Mouse (Mus musculus): ENCODE measurements around the gene Mrgprh. TPM values are rescaled to one million over a fixed set of nuclear protein-coding genes. Genes with fewer than 3 reads are reported as not detected.

Gene Mrgprh
- polyA plus RNA-seq, 1 experiment from 2014 or later, result not detected

- Histone ChIP-seq H3K4me1 (ENCODE audit: control insufficient read depth, insufficient read depth, low read length) (no peaks in the 10 kb centered on the region), H3K4me2 (replicated peaks; ENCODE audit: low read depth, low read length) (no peak overlapping the region), H3K9ac (ENCODE audit: low read depth, low read length) (no peak overlapping the region), H3K36me3 (ENCODE audit: control insufficient read depth, insufficient read depth, low read length) (peaks cover 17% of the 10 kb centered on the region; the same call in 1 of the 2 replicates), H3K9me3 (ENCODE audit: control insufficient read depth, low read length) (no peaks in the 10 kb centered on the region), H3K27ac (ENCODE audit: low read depth, low read length) (no peak overlapping the region; the same call in 1 of the 2 replicates), H3K4me3 (ENCODE audit: low read length) (no peak overlapping the region), H3K27me3 (ENCODE audit: control insufficient read depth, insufficient read depth, low read length) (no peaks in the 10 kb centered on the region)
- WGBS, result 36% methylated on average over 11 of the region's 12 CpGs
- no peak for ATAC-seq (ENCODE audit: low FRiP score, low TSS enrichment)
Observed at GRCm38 (mm10) chr17:12903372-12904333, 27.8 kb downstream of the Mrgprh start.

GRCm38 (mm10) chr17:12904349-12904748, 28.5 kb downstream of the Mrgprh start:
- no peak overlapping the region for H3K9ac ChIP-seq (ENCODE audit: low read depth, low read length)
- no peak overlapping the region for H3K4me3 ChIP-seq (ENCODE audit: low read length)
- ATAC-seq (ENCODE audit: low FRiP score, low TSS enrichment), result no peak
- WGBS, result 81% methylated on average over 1 of the region's 1 CpGs
- H3K27ac ChIP-seq (ENCODE audit: low read depth, low read length), result no peak overlapping the region
- peaks cover 17% of the 10 kb centered on the region; the same call in 1 of the 2 replicates for H3K36me3 ChIP-seq (ENCODE audit: control insufficient read depth, insufficient read depth, low read length)
- no peaks in the 10 kb centered on the region for H3K4me1 ChIP-seq (ENCODE audit: control insufficient read depth, insufficient read depth, low read length)
- no peak overlapping the region for H3K4me2 ChIP-seq (replicated peaks; ENCODE audit: low read depth, low read length)
- H3K9me3 ChIP-seq (ENCODE audit: control insufficient read depth, low read length), result no peaks in the 10 kb centered on the region
- no peaks in the 10 kb centered on the region for H3K27me3 ChIP-seq (ENCODE audit: control insufficient read depth, insufficient read depth, low read length)

GRCm38 (mm10) chr17:12905810-12906209, 30.0 kb downstream of the Mrgprh start:
- ATAC-seq (ENCODE audit: low FRiP score, low TSS enrichment), result no peak
- WGBS, result 88% methylated on average over 4 of the region's 4 CpGs

GRCm38 (mm10) chr17:12906436-12906835, 30.6 kb downstream of the Mrgprh start:
- H3K4me3 ChIP-seq (ENCODE audit: low read length), result no peak overlapping the region
- WGBS, result 90% methylated on average over 9 of the region's 9 CpGs
- ATAC-seq (ENCODE audit: low FRiP score, low TSS enrichment), result no peak
- no peak overlapping the region for H3K27ac ChIP-seq (ENCODE audit: low read depth, low read length)
- no peak overlapping the region for H3K4me2 ChIP-seq (replicated peaks; ENCODE audit: low read depth, low read length)
- H3K4me1 ChIP-seq (ENCODE audit: control insufficient read depth, insufficient read depth, low read length), result no peaks in the 10 kb centered on the region
- no peaks in the 10 kb centered on the region for H3K27me3 ChIP-seq (ENCODE audit: control insufficient read depth, insufficient read depth, low read length)
- H3K36me3 ChIP-seq (ENCODE audit: control insufficient read depth, insufficient read depth, low read length), result peaks cover 27% of the 10 kb centered on the region; the same call in 1 of the 2 replicates
- no peak overlapping the region for H3K9ac ChIP-seq (ENCODE audit: low read depth, low read length)
- no peaks in the 10 kb centered on the region for H3K9me3 ChIP-seq (ENCODE audit: control insufficient read depth, low read length)

More at GRCm38 (mm10) chr17:12905810-12906209, 30.0 kb downstream of the Mrgprh start:
- no peak overlapping the region for H3K9ac ChIP-seq (ENCODE audit: low read depth, low read length)
- no peaks in the 10 kb centered on the region for H3K4me1 ChIP-seq (ENCODE audit: control insufficient read depth, insufficient read depth, low read length)
- no peak overlapping the region for H3K4me2 ChIP-seq (replicated peaks; ENCODE audit: low read depth, low read length)
- H3K27ac ChIP-seq (ENCODE audit: low read depth, low read length), result no peak overlapping the region
- no peaks in the 10 kb centered on the region for H3K9me3 ChIP-seq (ENCODE audit: control insufficient read depth, low read length)
- no peaks in the 10 kb centered on the region for H3K27me3 ChIP-seq (ENCODE audit: control insufficient read depth, insufficient read depth, low read length)
- no peak overlapping the region for H3K4me3 ChIP-seq (ENCODE audit: low read length)
- peaks cover 20% of the 10 kb centered on the region; the same call in 1 of the 2 replicates for H3K36me3 ChIP-seq (ENCODE audit: control insufficient read depth, insufficient read depth, low read length)

DNA sequence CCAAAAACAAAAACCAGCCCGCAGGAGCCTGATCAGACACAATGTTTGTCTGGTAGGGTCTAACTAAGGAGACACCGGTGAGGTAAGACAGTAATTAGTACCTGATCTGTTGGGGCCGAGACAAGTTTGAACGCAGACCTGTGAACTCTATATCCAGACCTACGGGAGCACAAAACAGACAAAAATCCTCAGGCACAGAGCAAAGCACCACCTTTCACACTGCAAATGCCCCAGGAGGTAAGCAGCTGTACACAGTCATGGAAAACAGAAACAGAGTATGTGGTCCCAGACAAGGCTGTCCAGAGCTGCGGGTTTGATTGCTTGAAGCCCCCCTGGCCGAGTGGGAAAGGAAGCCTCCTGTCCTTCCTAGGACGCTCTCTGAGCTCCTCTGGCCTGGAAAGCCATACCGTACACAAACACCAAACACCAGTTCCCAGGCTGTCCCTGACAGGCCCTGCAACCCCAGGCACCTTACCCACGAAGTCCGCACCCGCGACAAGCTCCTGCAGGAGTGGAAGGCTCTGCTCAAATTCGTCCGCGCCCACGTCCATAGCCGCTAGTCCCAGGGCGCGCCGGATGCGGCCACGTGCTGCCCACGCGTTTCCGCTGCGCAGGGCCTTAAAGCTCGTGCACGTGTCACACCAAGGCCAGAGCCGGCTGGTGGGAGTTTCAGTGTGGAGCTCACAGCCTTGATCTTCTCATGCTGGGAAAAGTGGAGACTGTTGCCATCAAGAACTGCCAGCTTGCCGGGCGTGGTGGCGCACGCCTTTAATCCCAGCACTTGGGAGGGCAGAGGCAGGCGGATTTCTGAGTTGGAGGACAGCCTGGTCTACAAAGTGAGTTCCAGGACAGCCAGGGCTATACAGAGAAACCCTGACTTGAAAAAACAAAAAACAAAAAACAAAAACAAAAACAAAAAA, 33.8 kb downstream of the Mrgprh start, which contains the start of gene Pnldc1:
Gene Pnldc1, minus strand, starts transcription at position 870 of the 920 bp plus-strand sequence.
- no peaks in the 10 kb centered on the region; the same call in 1 of the 2 replicates for H3K4me1 ChIP-seq (ENCODE audit: control insufficient read depth, insufficient read depth, low read length)
- no peak within 1 kb of the TSS for H3K4me2 ChIP-seq (replicated peaks; ENCODE audit: low read depth, low read length)
- no peak for ATAC-seq (ENCODE audit: low FRiP score, low TSS enrichment)
- 82% methylated on average over 35 of the region's 35 CpGs for WGBS
- H3K9ac ChIP-seq (ENCODE audit: low read depth, low read length), result no peak within 1 kb of the TSS
- no peak within 1 kb of the TSS for H3K4me3 ChIP-seq (ENCODE audit: low read length)
- no peaks in the 10 kb centered on the region for H3K9me3 ChIP-seq (ENCODE audit: control insufficient read depth, low read length)
- H3K27me3 ChIP-seq (ENCODE audit: control insufficient read depth, insufficient read depth, low read length), result no peaks in the 10 kb centered on the region
- peaks cover 45% of the 10 kb centered on the region for H3K36me3 ChIP-seq (ENCODE audit: control insufficient read depth, insufficient read depth, low read length)
- no peak within 1 kb of the TSS for H3K27ac ChIP-seq (ENCODE audit: low read depth, low read length)

- H3K27me3 ChIP-seq (ENCODE audit: control insufficient read depth, insufficient read depth, low read length), result no peaks in the 10 kb centered on the region
- H3K4me2 ChIP-seq (replicated peaks; ENCODE audit: low read depth, low read length), result no peak overlapping the region
- H3K9me3 ChIP-seq (ENCODE audit: control insufficient read depth, low read length), result no peaks in the 10 kb centered on the region
- ATAC-seq (ENCODE audit: low FRiP score, low TSS enrichment), result no peak
- no peak overlapping the region for H3K27ac ChIP-seq (ENCODE audit: low read depth, low read length)
- H3K36me3 ChIP-seq (ENCODE audit: control insufficient read depth, insufficient read depth, low read length), result peaks cover 40% of the 10 kb centered on the region
- no peak overlapping the region for H3K9ac ChIP-seq (ENCODE audit: low read depth, low read length)
- H3K4me3 ChIP-seq (ENCODE audit: low read length), result no peak overlapping the region
- WGBS, result 90% methylated on average over 8 of the region's 8 CpGs
- H3K4me1 ChIP-seq (ENCODE audit: control insufficient read depth, insufficient read depth, low read length), result peaks cover 5% of the 10 kb centered on the region; the same call in 1 of the 2 replicates
Observed at GRCm38 (mm10) chr17:12910391-12910790, 34.6 kb downstream of the Mrgprh start.

GRCm38 (mm10) chr17:12915488-12915880, 39.6 kb downstream of the Mrgprh start, which contains the start of gene Tcp1:
Tcp1 (plus strand) TSS chr17:12915701.
- peaks cover 57% of the 10 kb centered on the region for H3K36me3 ChIP-seq (ENCODE audit: control insufficient read depth, insufficient read depth, low read length)
- peak within 1 kb of the TSS; percentile 79 for H3K4me2 ChIP-seq (replicated peaks; ENCODE audit: low read depth, low read length)
- H3K9me3 ChIP-seq (ENCODE audit: control insufficient read depth, low read length), result no peaks in the 10 kb centered on the region
- peak within 1 kb of the TSS; percentile 94 for H3K27ac ChIP-seq (ENCODE audit: low read depth, low read length)
- ATAC-seq (ENCODE audit: low FRiP score, low TSS enrichment), result peak; percentile 13
- peaks cover 5% of the 10 kb centered on the region; the same call in 1 of the 2 replicates for H3K4me1 ChIP-seq (ENCODE audit: control insufficient read depth, insufficient read depth, low read length)
- H3K27me3 ChIP-seq (ENCODE audit: control insufficient read depth, insufficient read depth, low read length), result no peaks in the 10 kb centered on the region
- peak within 1 kb of the TSS; percentile 99 for H3K9ac ChIP-seq (ENCODE audit: low read depth, low read length)
- H3K4me3 ChIP-seq (ENCODE audit: low read length), result peak within 1 kb of the TSS; percentile 95
- WGBS, result under 1% methylated on average over 18 of the region's 18 CpGs

DNA sequence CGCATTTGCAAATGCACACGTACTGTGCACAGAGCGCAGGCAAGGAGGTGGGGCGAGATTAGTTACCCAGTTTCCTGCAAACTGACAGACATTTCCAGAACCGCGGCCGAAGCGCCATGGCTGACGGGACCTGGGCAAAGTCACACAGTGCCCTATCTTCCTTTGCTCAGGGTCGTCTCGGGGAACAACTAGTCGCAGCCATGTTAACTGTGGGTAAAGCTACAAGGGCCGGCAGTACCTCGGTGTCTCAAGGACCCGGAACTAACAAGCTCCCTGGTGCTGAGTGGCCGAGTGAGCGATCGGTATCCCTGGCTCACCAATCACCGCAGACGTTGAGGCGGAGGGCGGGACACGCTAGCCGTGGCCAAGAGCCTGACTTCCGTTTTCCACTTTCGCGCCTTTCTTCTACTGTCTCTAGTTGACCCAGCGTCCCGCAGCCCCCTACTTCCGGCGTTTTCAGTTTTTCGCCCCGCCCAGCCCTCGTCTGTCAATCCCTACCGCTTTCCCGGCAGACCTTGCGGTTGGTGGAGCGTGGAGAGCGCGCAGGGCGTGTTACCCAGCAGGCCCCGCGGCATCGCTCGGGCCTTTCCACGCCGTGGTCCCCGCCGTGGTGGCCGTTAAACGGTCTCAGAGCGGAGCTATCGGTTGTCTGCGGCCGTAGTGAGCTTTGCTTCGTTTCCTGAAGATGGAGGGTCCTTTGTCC, 40.2 kb downstream of the Mrgprh start, which contains the start of gene Mrpl18:
Gene Mrpl18, minus strand, starts transcription at position 465 of the 703 bp plus-strand sequence.
- WGBS, result under 1% methylated on average over 55 of the region's 56 CpGs
- Histone ChIP-seq H3K4me2 (replicated peaks; ENCODE audit: low read depth, low read length) (peak within 1 kb of the TSS; percentile 79), H3K9ac (ENCODE audit: low read depth, low read length) (peak within 1 kb of the TSS; percentile 99), H3K9me3 (ENCODE audit: control insufficient read depth, low read length) (no peaks in the 10 kb centered on the region), H3K27ac (ENCODE audit: low read depth, low read length) (peak within 1 kb of the TSS; percentile 94), H3K4me3 (ENCODE audit: low read length) (peak within 1 kb of the TSS; percentile 95), H3K36me3 (ENCODE audit: control insufficient read depth, insufficient read depth, low read length) (peaks cover 57% of the 10 kb centered on the region), H3K4me1 (ENCODE audit: control insufficient read depth, insufficient read depth, low read length) (peaks cover 5% of the 10 kb centered on the region; the same call in 1 of the 2 replicates), H3K27me3 (ENCODE audit: control insufficient read depth, insufficient read depth, low read length) (no peaks in the 10 kb centered on the region)
- peak; percentile 99 for ATAC-seq (ENCODE audit: low FRiP score, low TSS enrichment)

Data from kidney, embryonic 14.5 days (tissue).